Mouse (Mus musculus): Measurements from ENCODE around the gene Ephx3.

- TF ChIP-seq POLR2A (IDR thresholded peaks at IDR 0.05; ENCODE audit: extremely low read depth, insufficient read depth, low read length): no peak
- TF ChIP-seq CTCF (IDR thresholded peaks at IDR 0.05; ENCODE audit: extremely low read depth, insufficient read depth, low read length): no peak
Measured at GRCm38 (mm10) chr17:32160882-32161281, 28.5 kb downstream of the Ephx3 start.

Measured in cortical plate, adult 2 months (tissue).